Mouse (Mus musculus) MEL (cell line): Measurements from ENCODE around the gene Zmynd10. TPM values are rescaled to one million over a fixed set of nuclear protein-coding genes. Genes with fewer than 3 reads are reported as not detected.

ENCODE experiments used
- DNase-seq: peaks from one replicate; pipeline ENCODE4 v3.0.0; 2011; ENCODE audit warnings: low read depth, low spot score
- H3K27ac ChIP-seq: 2 replicates; pipeline ENCODE4 v1.5.1; 2012; ENCODE audit warnings: low read depth, mild to moderate bottlenecking, control low read depth, low read length, moderate library complexity; ENCODE audit not compliant: control insufficient read depth
- H3K27me3 ChIP-seq, 2 experiments: fragments of 150-350 bp in 1 of 2; sonication (generic) in 1 of 2; 2 replicates each; pipeline ENCODE4 v1.6.1; 2012; ENCODE audit warnings: low read length in 2 of 2, mild to moderate bottlenecking in 2 of 2, improper control_type of control experiment in 1 of 2, moderate library complexity in 1 of 2; ENCODE audit not compliant: insufficient read depth in 2 of 2, control insufficient read depth in 1 of 2
- H3K36me3 ChIP-seq, 2 experiments: 2 replicates each; pipeline ENCODE4 v1.6.1; 2012 to 2014; ENCODE audit warnings: low read length in 2 of 2, improper control_type of control experiment in 1 of 2, inconsistent platforms in 1 of 2, mild to moderate bottlenecking in 1 of 2; ENCODE audit not compliant: insufficient read depth in 2 of 2, control insufficient read depth in 1 of 2
- H3K4me1 ChIP-seq, 2 experiments: fragments of 150-350 bp in 1 of 2; sonication (generic) in 1 of 2; 2 replicates each; pipeline ENCODE4 v1.6.1; 2012; ENCODE audit warnings: low read length in 2 of 2, improper control_type of control experiment in 1 of 2, mild to moderate bottlenecking in 1 of 2; ENCODE audit not compliant: insufficient read depth in 2 of 2, control insufficient read depth in 1 of 2
- H3K4me3 ChIP-seq, 2 experiments: fragments of 150-350 bp in 1 of 2; sonication (generic) in 1 of 2; 2 replicates each; pipeline ENCODE4 v1.5.1; 2012; ENCODE audit warnings: low read depth in 2 of 2, low read length in 2 of 2, mild to moderate bottlenecking in 2 of 2, moderate library complexity in 2 of 2, control low read depth in 1 of 2, improper control_type of control experiment in 1 of 2; ENCODE audit not compliant: control insufficient read depth in 1 of 2, insufficient read depth in 1 of 2
- H3K79me2 ChIP-seq: 2 replicates; pipeline ENCODE4 v1.6.1; 2012; ENCODE audit warnings: mild to moderate bottlenecking, low read length, moderate library complexity; ENCODE audit not compliant: control insufficient read depth, poor library complexity, insufficient read depth
- H3K9ac ChIP-seq: 2 replicates; pipeline ENCODE4 v1.6.1; 2012; ENCODE audit warnings: low read depth, mild to moderate bottlenecking, control low read depth, low read length, moderate library complexity; ENCODE audit not compliant: control insufficient read depth, poor library complexity, severe bottlenecking
- H3K9me3 ChIP-seq: fragments of 150-350 bp; sonication (generic); replicated peaks from 2 replicates; pipeline ENCODE4 v1.6.1; 2012; ENCODE audit warnings: mild to moderate bottlenecking, low read length, improper control_type of control experiment, moderate library complexity; ENCODE audit not compliant: insufficient read depth
- BHLHE40 ChIP-seq: IDR thresholded peaks from 2 replicates; pipeline ENCODE4 v1.6.1; 2012; ENCODE audit warnings: low read depth, mild to moderate bottlenecking, inconsistent platforms, low read length, improper control_type of control experiment, borderline replicate concordance
- CHD1 ChIP-seq: IDR thresholded peaks from 2 replicates; pipeline ENCODE4 v1.6.1; 2012; ENCODE audit warnings: low read depth, mild to moderate bottlenecking, inconsistent platforms, low read length, improper control_type of control experiment
- CHD2 ChIP-seq: IDR thresholded peaks from 2 replicates; pipeline ENCODE4 v1.6.1; 2011; ENCODE audit warnings: low read length, improper control_type of control experiment
- CTCF ChIP-seq, 3 experiments: IDR thresholded peaks in 2 of 3; conservative IDR thresholded peaks in 1 of 3; 2 replicates each; pipeline ENCODE4 v1.5.1; 2011 to 2012; ENCODE audit warnings: low read length in 3 of 3, low read depth in 2 of 3, mild to moderate bottlenecking in 2 of 3, improper control_type of control experiment in 1 of 3, inconsistent platforms in 1 of 3, mixed read lengths in 1 of 3, moderate library complexity in 1 of 3; ENCODE audit not compliant: control insufficient read depth in 1 of 3, insufficient read depth in 1 of 3, poor library complexity in 1 of 3, severe bottlenecking in 1 of 3
- E2F4 ChIP-seq: IDR thresholded peaks from 2 replicates; pipeline ENCODE4 v1.6.1; 2011; ENCODE audit warnings: low read depth, low read length, improper control_type of control experiment, borderline replicate concordance
- ELF1 ChIP-seq: IDR thresholded peaks from 2 replicates; pipeline ENCODE4 v1.6.1; 2014; ENCODE audit warnings: low read depth, mild to moderate bottlenecking, inconsistent platforms, low read length, improper control_type of control experiment, moderate library complexity
- EP300 ChIP-seq, 2 experiments: IDR thresholded peaks; 2 replicates each; pipeline ENCODE4 v1.6.1; 2011; ENCODE audit warnings: improper control_type of control experiment in 2 of 2, low read length in 2 of 2, low read depth in 1 of 2, mild to moderate bottlenecking in 1 of 2
- ETS1 ChIP-seq: IDR thresholded peaks from 2 replicates; pipeline ENCODE4 v1.6.1; 2012; ENCODE audit warnings: low read depth, mild to moderate bottlenecking, inconsistent platforms, low read length, improper control_type of control experiment, moderate library complexity
- GABPA ChIP-seq: IDR thresholded peaks from 2 replicates; pipeline ENCODE4 v1.6.1; 2012; ENCODE audit warnings: low read depth, mild to moderate bottlenecking, inconsistent platforms, low read length, improper control_type of control experiment, moderate library complexity
- GATA1 ChIP-seq: IDR thresholded peaks from 2 replicates; pipeline ENCODE4 v1.6.1; 2011; ENCODE audit warnings: low read depth, low read length, improper control_type of control experiment
- HCFC1 ChIP-seq: IDR thresholded peaks from 2 replicates; pipeline ENCODE4 v1.6.1; 2012; ENCODE audit warnings: low read depth, mild to moderate bottlenecking, inconsistent platforms, low read length, improper control_type of control experiment, moderate library complexity
- KAT2A ChIP-seq: conservative IDR thresholded peaks from 2 replicates; pipeline ENCODE4 v1.6.1; 2012; ENCODE audit warnings: low read depth, low read length, improper control_type of control experiment, inconsistent platforms
- MAFK ChIP-seq: IDR thresholded peaks from 2 replicates; pipeline ENCODE4 v1.6.1; 2011; ENCODE audit warnings: low read depth, mild to moderate bottlenecking, low read length, improper control_type of control experiment, borderline replicate concordance
- MAX ChIP-seq: IDR thresholded peaks from 2 replicates; pipeline ENCODE4 v1.6.1; 2011; ENCODE audit warnings: low read length, improper control_type of control experiment
- MXI1 ChIP-seq: IDR thresholded peaks from 2 replicates; pipeline ENCODE4 v1.6.1; 2011; ENCODE audit warnings: mild to moderate bottlenecking, low read depth, low read length, improper control_type of control experiment
- MYB ChIP-seq: IDR thresholded peaks from 2 replicates; pipeline ENCODE4 v1.6.1; 2011; ENCODE audit warnings: mild to moderate bottlenecking, low read depth, low read length, improper control_type of control experiment
- MYC ChIP-seq: IDR thresholded peaks from 2 replicates; pipeline ENCODE4 v1.6.1; 2011; ENCODE audit warnings: low read depth, mild to moderate bottlenecking, low read length, improper control_type of control experiment, moderate library complexity
- NELFE ChIP-seq: IDR thresholded peaks from 2 replicates; pipeline ENCODE4 v1.6.1; 2011; ENCODE audit warnings: low read depth, low read length, improper control_type of control experiment
- NRF1 ChIP-seq: IDR thresholded peaks from 2 replicates; pipeline ENCODE4 v1.6.1; 2014; ENCODE audit warnings: low read depth, mild to moderate bottlenecking, inconsistent platforms, low read length, improper control_type of control experiment, moderate library complexity; ENCODE audit not compliant: poor library complexity, insufficient read depth, severe bottlenecking
- POLR2A ChIP-seq, 2 experiments: IDR thresholded peaks; 2 replicates each; pipeline ENCODE4 v1.6.1; 2011 to 2012; ENCODE audit warnings: low read length in 2 of 2, mild to moderate bottlenecking in 2 of 2, control low read depth in 1 of 2, improper control_type of control experiment in 1 of 2, low read depth in 1 of 2, moderate library complexity in 1 of 2; ENCODE audit not compliant: control insufficient read depth in 1 of 2, insufficient read depth in 1 of 2, poor library complexity in 1 of 2
- POLR2AphosphoS2 ChIP-seq: IDR thresholded peaks from 2 replicates; pipeline ENCODE4 v1.6.1; 2011; ENCODE audit warnings: low read length, improper control_type of control experiment
- POLR2AphosphoS5 ChIP-seq: IDR thresholded peaks from 2 replicates; pipeline ENCODE4 v1.6.1; 2012; ENCODE audit warnings: low read depth, borderline replicate concordance, mild to moderate bottlenecking, inconsistent platforms, low read length, moderate library complexity, mixed read lengths
- RAD21 ChIP-seq: IDR thresholded peaks from 2 replicates; pipeline ENCODE4 v1.6.1; 2011; ENCODE audit warnings: mild to moderate bottlenecking, low read depth, low read length, improper control_type of control experiment
- RCOR1 ChIP-seq: IDR thresholded peaks from 2 replicates; pipeline ENCODE4 v1.6.1; 2012; ENCODE audit warnings: low read depth, mild to moderate bottlenecking, inconsistent platforms, low read length, improper control_type of control experiment
- SIN3A ChIP-seq: IDR thresholded peaks from 2 replicates; pipeline ENCODE4 v1.6.1; 2012; ENCODE audit warnings: low read length, improper control_type of control experiment, inconsistent platforms
- SMC3 ChIP-seq: IDR thresholded peaks from 2 replicates; pipeline ENCODE4 v1.6.1; 2011; ENCODE audit warnings: low read depth, low read length, improper control_type of control experiment
- TAL1 ChIP-seq: IDR thresholded peaks from 2 replicates; pipeline ENCODE4 v1.6.1; 2012; ENCODE audit warnings: mild to moderate bottlenecking, inconsistent platforms, low read length, moderate library complexity, mixed read lengths
- TBP ChIP-seq: IDR thresholded peaks from 2 replicates; pipeline ENCODE4 v1.8.0; 2011; ENCODE audit warnings: low read depth, low read length, improper control_type of control experiment
- TCF12 ChIP-seq: IDR thresholded peaks from 2 replicates; pipeline ENCODE4 v1.6.1; 2014; ENCODE audit warnings: low read depth, mild to moderate bottlenecking, inconsistent platforms, low read length, improper control_type of control experiment, moderate library complexity
- USF1 ChIP-seq: IDR thresholded peaks from 2 replicates; pipeline ENCODE4 v1.6.1; 2014; ENCODE audit warnings: low read depth, mild to moderate bottlenecking, inconsistent platforms, low read length, improper control_type of control experiment, moderate library complexity
- ZKSCAN1 ChIP-seq: IDR thresholded peaks from 2 replicates; pipeline ENCODE4 v1.6.1; 2012; ENCODE audit warnings: low read depth, mild to moderate bottlenecking, inconsistent platforms, low read length, improper control_type of control experiment, moderate library complexity
- ZMIZ1 ChIP-seq: IDR thresholded peaks from 2 replicates; pipeline ENCODE4 v1.6.1; 2012; ENCODE audit warnings: low read depth, mild to moderate bottlenecking, inconsistent platforms, low read length, improper control_type of control experiment, moderate library complexity
- ZNF384 ChIP-seq: IDR thresholded peaks from 2 replicates; pipeline ENCODE4 v1.6.1; 2012; ENCODE audit warnings: low read depth, mild to moderate bottlenecking, inconsistent platforms, low read length, improper control_type of control experiment
- polyA plus RNA-seq, 2 experiments: library from polyadenylated mRNA; stranded (reverse) in 1 of 2; unstranded in 1 of 2; fragments of >175 nt in 1 of 2; fragments of >200 nt in 1 of 2; gene quantifications; 2 replicates each; pipeline versions ENCODE4 v1.2.1 to v1.2.4; 2012; ENCODE audit warnings: low replicate concordance in 2 of 2, low read depth in 1 of 2; ENCODE audit not compliant: insufficient read length in 2 of 2, insufficient read depth in 1 of 2, missing spikeins in 1 of 2
- total RNA-seq: library from RNA; depleted of rRNA; stranded (reverse); fragments of 300-350 nt; gene quantifications from 2 replicates; pipeline ENCODE4 v1.2.3, GENCODE M21; 2012

Zmynd10 gene
- total and polyA plus RNA-seq, 3 experiments: 0.31 to 0.85 TPM; not detected in 1

- TF ChIP-seq TCF12: peak; percentile 68; the same call in 1 of the 2 replicates
- 0 out of 2 replicates have a peak, but pooled peaks have one; percentile 49 for TF ChIP-seq POLR2AphosphoS5
- TF ChIP-seq NRF1: peak; percentile 81
- no peak for TF ChIP-seq SMC3
- peak; percentile 93 for TF ChIP-seq POLR2A (IDR thresholded peaks at IDR 0.05; ENCODE audit: control insufficient read depth in 1 of 2, insufficient read depth in 1 of 2, low read depth in 1 of 2, low read length in 2 of 2, poor library complexity in 1 of 2)
- TF ChIP-seq GABPA: no peak
- no peak for TF ChIP-seq KAT2A
- peak; percentile 78 for TF ChIP-seq HCFC1
- TF ChIP-seq ETS1: peak; percentile 82
- TF ChIP-seq POLR2AphosphoS2: peak; percentile 95
- TF ChIP-seq SIN3A: peak; percentile 76
- peak; percentile 67; the same call in 1 of the 2 replicates for TF ChIP-seq TBP
- TF ChIP-seq CHD1: no peak; the same call in 1 of the 2 replicates
- peak; percentile 85 for TF ChIP-seq MAX
- peak; percentile 77; the same call in 1 of the 2 replicates for TF ChIP-seq ZMIZ1
- peak; percentile 73 for TF ChIP-seq MYC
- no peak for TF ChIP-seq ZNF384
- TF ChIP-seq BHLHE40: peak; percentile 28; the same call in 1 of the 2 replicates
- 0 out of 2 replicates have a peak, but pooled peaks have one; percentile 25 for TF ChIP-seq USF1
- peak; percentile 84 for TF ChIP-seq ELF1
- peak; percentile 85 for TF ChIP-seq MXI1
- peak; percentile 0; the same call in 1 of the 2 replicates for TF ChIP-seq RCOR1
- no peak for TF ChIP-seq CHD2
- no peak for TF ChIP-seq TAL1
- TF ChIP-seq NELFE: peak; percentile 94
- TF ChIP-seq EP300 (IDR thresholded peaks at IDR 0.05; ENCODE audit: low read depth in 1 of 2, low read length in 2 of 2): peak in 1 of 2 experiments; percentile 67; a peak in 1 of 4 replicates
- TF ChIP-seq ZKSCAN1: no peak
- TF ChIP-seq MAFK: no peak
- peak; percentile 91 for TF ChIP-seq MYB
- TF ChIP-seq GATA1: no peak
- no peak for TF ChIP-seq RAD21
- no peak for TF ChIP-seq CTCF (IDR thresholded peaks at IDR 0.05 in 2 of 3, conservative IDR thresholded peaks at IDR 0.05 in 1 of 3; ENCODE audit: control insufficient read depth in 1 of 3, insufficient read depth in 1 of 3, low read depth in 2 of 3, low read length in 3 of 3, poor library complexity in 1 of 3, severe bottlenecking in 1 of 3)
- no peak; the same call in 1 of the 2 replicates for TF ChIP-seq E2F4
- Histone ChIP-seq H3K9ac (peak overlapping the region; percentile 94), H3K4me1 (peaks cover 10 to 33% of the 10 kb centered on the region in 2 experiments), H3K36me3 (peaks cover 3 to 29% of the 10 kb centered on the region in 2 experiments; a peak in 3 of 4 replicates), H3K79me2 (peaks cover 35% of the 10 kb centered on the region), H3K27ac (peak overlapping the region; percentile 90), H3K27me3 (no peaks in the 10 kb centered on the region), H3K9me3 (no peaks in the 10 kb centered on the region), H3K4me3 (peak overlapping the region; percentile 82 to 91)
- peak; percentile 99 for DNase-seq
Measured at GRCm38 (mm10) chr9:107554319-107554825, 7.3 kb downstream of the Zmynd10 start.
